Mouse (Mus musculus) cerebellum, adult 11-12 months (tissue): ENCODE data around the gene Col13a1.

Experiments
- DNase-seq: peaks from one replicate; pipeline ENCODE4 v3.0.0; 2022

Gene Col13a1

GRCm38 (mm10) chr10:61967207-61967606 lies 11.7 kb downstream of the Col13a1 start:
- no peak for DNase-seq

- DNase-seq, result peak; percentile 12
These were observed 13.5 kb downstream of the Col13a1 start for GRCm38 (mm10) chr10:61965386-61965841.

- peak; percentile 28 for DNase-seq
These were observed 22.2 kb downstream of the Col13a1 start for GRCm38 (mm10) chr10:61956718-61957117.

- DNase-seq, result no peak
These were observed 25.0 kb downstream of the Col13a1 start for GRCm38 (mm10) chr10:61953916-61954315.

- DNase-seq, result no peak
These were observed 29.4 kb downstream of the Col13a1 start for GRCm38 (mm10) chr10:61949542-61949941.

- DNase-seq, result no peak
These were observed 34.5 kb downstream of the Col13a1 start for GRCm38 (mm10) chr10:61944386-61944785.

- no peak for DNase-seq
These were observed 35.4 kb downstream of the Col13a1 start for GRCm38 (mm10) chr10:61943480-61943879.

- DNase-seq, result no peak
These were observed 36.2 kb downstream of the Col13a1 start for GRCm38 (mm10) chr10:61942719-61943118.

- no peak for DNase-seq
These were observed 42.4 kb downstream of the Col13a1 start for GRCm38 (mm10) chr10:61936211-61937121.

GRCm38 (mm10) chr10:61931678-61932077 lies 47.2 kb downstream of the Col13a1 start:
- DNase-seq, result no peak

- no peak for DNase-seq
These were observed 49.0 kb downstream of the Col13a1 start for GRCm38 (mm10) chr10:61929901-61930300.

GRCm38 (mm10) chr10:61928725-61929651 lies 49.9 kb downstream of the Col13a1 start:
- DNase-seq, result no peak

- no peak for DNase-seq
These were observed 53.2 kb downstream of the Col13a1 start for GRCm38 (mm10) chr10:61925691-61926090.

GRCm38 (mm10) chr10:61920655-61921365 lies 58.1 kb downstream of the Col13a1 start:
- no peak for DNase-seq

- DNase-seq, result peak; percentile 5
These were observed 58.8 kb downstream of the Col13a1 start for GRCm38 (mm10) chr10:61919924-61920654.

GRCm38 (mm10) chr10:61919496-61919895 lies 59.4 kb downstream of the Col13a1 start:
- DNase-seq, result peak; percentile 40

GRCm38 (mm10) chr10:61917066-61917465 lies 61.8 kb downstream of the Col13a1 start:
- DNase-seq, result no peak

GRCm38 (mm10) chr10:61911770-61912169 lies 67.1 kb downstream of the Col13a1 start:
- no peak for DNase-seq

GRCm38 (mm10) chr10:61909004-61909403 lies 69.9 kb downstream of the Col13a1 start:
- no peak for DNase-seq

- DNase-seq, result no peak
These were observed 72.7 kb downstream of the Col13a1 start for GRCm38 (mm10) chr10:61906226-61906625.

GRCm38 (mm10) chr10:61905308-61905707 lies 73.6 kb downstream of the Col13a1 start:
- DNase-seq, result no peak

- DNase-seq, result no peak
These were observed 80.8 kb downstream of the Col13a1 start for GRCm38 (mm10) chr10:61898116-61898515.
